Mouse (Mus musculus) small intestine, adult 2 months (tissue): ENCODE measurements around the gene Gprc5d. TPM values are rescaled to one million over a fixed set of nuclear protein-coding genes. Genes with fewer than 3 reads are reported as not detected.

Source experiments
- H3K27ac ChIP-seq: fragments of 200-500 bp; 2 replicates; pipeline ENCODE4 v1.5.1; 2012; ENCODE audit warnings: low read depth, low read length, control low read depth, inconsistent platforms; ENCODE audit not compliant: insufficient read depth
- H3K27me3 ChIP-seq: fragments of 200-500 bp; 2 replicates; pipeline ENCODE4 v1.6.1; 2012; ENCODE audit warnings: mild to moderate bottlenecking, moderate library complexity, low read length, inconsistent platforms; ENCODE audit not compliant: control insufficient read depth, insufficient read depth
- H3K36me3 ChIP-seq: fragments of 200-500 bp; 2 replicates; pipeline ENCODE4 v1.6.1; 2012; ENCODE audit warnings: mild to moderate bottlenecking, low read length, control low read depth, inconsistent platforms; ENCODE audit not compliant: control insufficient read depth, insufficient read depth
- H3K4me1 ChIP-seq: fragments of 200-500 bp; 2 replicates; pipeline ENCODE4 v1.6.1; 2012; ENCODE audit warnings: low read length, inconsistent platforms, mixed read lengths; ENCODE audit not compliant: control insufficient read depth, insufficient read depth, insufficient read length
- H3K4me3 ChIP-seq: fragments of 200-500 bp; 2 replicates; pipeline ENCODE4 v1.5.1; 2012; ENCODE audit warnings: low read depth, mild to moderate bottlenecking, control low read depth, inconsistent platforms, low read length, moderate library complexity
- CTCF ChIP-seq: fragments of 200-500 bp; IDR thresholded peaks from 2 replicates; pipeline ENCODE4 v1.5.1; 2012; ENCODE audit warnings: low read depth, mild to moderate bottlenecking, control low read depth, inconsistent platforms, low read length, moderate library complexity, mixed read lengths; ENCODE audit not compliant: insufficient replicate concordance, insufficient read length; ENCODE audit errors: extremely low read depth
- POLR2A ChIP-seq: fragments of 200-500 bp; IDR thresholded peaks from 2 replicates; pipeline ENCODE4 v1.6.1; 2012; ENCODE audit warnings: low read depth, mild to moderate bottlenecking, control low read depth, inconsistent platforms, low read length, moderate library complexity
- WGBS: fragments of 180-500 bp; shearing (Covaris S2); methylation state at CpG from one replicate; pipeline ENCODE4 v1.1.7; 2018; 5-methylcytosine and 5-hydroxymethylcytosine counted together
- polyA plus RNA-seq: library from polyadenylated mRNA; depleted of rRNA; stranded (reverse); fragments of >200 nt; gene quantifications from 2 replicates; pipeline ENCODE4 v1.2.3, GENCODE M21; 2012

The Gprc5d gene
- polyA plus RNA-seq, 1 experiment, result not detected

DNA sequence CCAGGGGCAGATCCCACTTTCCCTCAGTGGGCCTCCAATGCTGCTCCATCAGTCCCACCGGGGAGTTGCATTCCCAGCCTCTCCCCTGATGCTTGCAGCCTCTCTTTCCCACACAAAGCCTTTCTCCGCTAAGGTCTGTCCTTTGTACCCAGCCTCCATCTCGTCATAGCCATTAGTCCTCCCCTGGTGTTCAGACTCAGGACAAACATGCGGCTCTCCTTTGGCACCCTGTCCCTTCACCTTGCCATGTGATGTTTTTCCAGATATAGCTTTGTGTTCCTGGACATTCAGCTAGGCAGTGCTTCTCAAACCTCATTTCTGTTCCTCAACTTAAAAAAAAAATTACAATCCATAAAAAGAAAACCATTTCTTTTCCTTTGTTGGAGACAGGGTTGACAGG, 40.4 kb upstream of the Gprc5d start:
- no peak for TF ChIP-seq CTCF
- no peak for TF ChIP-seq POLR2A
- H3K4me3 ChIP-seq, result no peak overlapping the region

GRCm38 (mm10) chr6:135157496-135157895, 39.4 kb upstream of the Gprc5d start:
- TF ChIP-seq CTCF (no peak), POLR2A (no peak)
- no peaks in the 10 kb centered on the region for H3K27me3 ChIP-seq
- no peak overlapping the region for H3K27ac ChIP-seq
- H3K4me3 ChIP-seq, result no peak overlapping the region
- H3K36me3 ChIP-seq, result no peaks in the 10 kb centered on the region
- 78% methylated on average over 4 of the region's 4 CpGs for WGBS
- H3K4me1 ChIP-seq, result peaks cover 4% of the 10 kb centered on the region; the same call in 1 of the 2 replicates

More for the DNA sequence above, 40.4 kb upstream of the Gprc5d start:
- 76% methylated on average over 4 of the region's 4 CpGs for WGBS
- no peaks in the 10 kb centered on the region for H3K36me3 ChIP-seq
- H3K4me1 ChIP-seq, result peaks cover 4% of the 10 kb centered on the region; the same call in 1 of the 2 replicates
- H3K27ac ChIP-seq, result no peak overlapping the region
- H3K27me3 ChIP-seq, result no peaks in the 10 kb centered on the region

DNA sequence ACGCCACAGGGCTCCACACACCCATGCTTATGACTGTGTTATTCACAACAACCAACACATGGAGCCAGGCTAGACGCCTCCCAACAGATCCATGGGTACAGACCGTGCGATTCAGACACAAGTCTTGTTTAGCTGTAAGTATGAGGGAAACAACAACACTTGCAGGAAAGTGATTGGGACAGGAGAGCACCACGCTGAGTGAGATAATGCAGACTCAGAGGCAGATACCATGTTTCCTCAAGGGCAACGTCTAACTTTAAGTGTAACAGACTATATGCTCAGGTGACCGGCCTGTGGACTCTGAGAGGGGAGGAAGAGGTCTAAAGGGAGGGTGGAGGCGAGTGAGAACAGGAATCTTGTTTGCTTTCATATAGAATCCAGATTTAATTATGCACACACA, 38.5 kb upstream of the Gprc5d start:
- TF ChIP-seq POLR2A (no peak), CTCF (no peak)
- H3K27ac ChIP-seq, result no peak overlapping the region
- peaks cover 4% of the 10 kb centered on the region; the same call in 1 of the 2 replicates for H3K4me1 ChIP-seq
- 44% methylated on average over 8 of the region's 8 CpGs for WGBS
- no peaks in the 10 kb centered on the region for H3K27me3 ChIP-seq
- no peak overlapping the region for H3K4me3 ChIP-seq
- no peaks in the 10 kb centered on the region for H3K36me3 ChIP-seq

DNA sequence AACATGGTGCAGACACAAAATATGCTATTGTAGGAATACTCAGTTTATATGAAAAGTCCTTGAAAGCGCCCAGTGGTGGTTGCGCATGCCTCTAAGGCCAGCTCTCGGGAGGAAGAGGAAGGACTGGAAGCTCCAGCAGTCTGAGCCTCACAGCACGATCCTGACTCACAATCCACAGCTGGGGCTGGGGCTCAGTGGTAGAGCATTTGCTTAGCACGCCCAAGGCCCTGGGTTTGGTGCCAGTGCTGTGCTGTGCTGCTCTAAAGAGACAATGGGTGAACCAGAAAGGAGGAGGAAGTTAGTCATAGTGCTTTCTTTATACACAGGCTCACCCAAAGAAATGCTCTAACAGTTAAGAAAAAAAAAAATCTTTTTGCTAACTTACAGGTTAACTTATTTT, 35.6 kb upstream of the Gprc5d start:
- Histone ChIP-seq H3K4me1 (peaks cover 4% of the 10 kb centered on the region; the same call in 1 of the 2 replicates), H3K36me3 (no peaks in the 10 kb centered on the region), H3K4me3 (no peak overlapping the region), H3K27ac (no peak overlapping the region), H3K27me3 (no peaks in the 10 kb centered on the region)
- TF ChIP-seq CTCF, result no peak
- TF ChIP-seq POLR2A, result no peak
- WGBS, result 85% methylated on average over 5 of the region's 5 CpGs

DNA sequence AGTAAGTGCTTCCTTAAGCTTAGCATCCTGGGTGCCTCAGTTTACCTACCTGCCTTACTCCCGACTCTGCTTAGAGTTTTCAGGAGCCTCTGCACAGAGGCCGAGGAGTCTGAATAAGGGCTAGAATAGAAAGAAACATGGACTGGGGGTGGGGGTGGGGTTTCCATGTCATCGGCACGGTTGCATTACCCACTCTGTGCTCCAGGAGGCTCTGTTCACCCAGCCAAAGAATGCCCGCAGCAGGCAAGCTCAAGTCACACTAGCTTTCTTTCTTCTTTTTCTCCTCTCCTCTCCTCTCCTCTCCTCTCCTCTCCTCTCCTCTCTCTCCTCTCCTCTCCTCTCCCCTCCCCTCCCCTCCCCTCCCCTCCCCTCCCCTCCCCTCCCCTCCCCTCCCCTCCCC, 32.2 kb upstream of the Gprc5d start:
- 30% methylated on average over 5 of the region's 5 CpGs for WGBS
- TF ChIP-seq POLR2A, result no peak
- TF ChIP-seq CTCF, result peak; percentile 55; the same call in 1 of the 2 replicates
- no peak overlapping the region for H3K4me3 ChIP-seq
- no peaks in the 10 kb centered on the region for H3K4me1 ChIP-seq
- H3K27ac ChIP-seq, result no peak overlapping the region
- H3K27me3 ChIP-seq, result no peaks in the 10 kb centered on the region
- H3K36me3 ChIP-seq, result no peaks in the 10 kb centered on the region

- Histone ChIP-seq H3K27me3 (no peaks in the 10 kb centered on the region), H3K4me1 (no peaks in the 10 kb centered on the region), H3K4me3 (no peak overlapping the region), H3K27ac (no peak overlapping the region), H3K36me3 (no peaks in the 10 kb centered on the region)
- 90% methylated on average over 4 of the region's 4 CpGs for WGBS
- TF ChIP-seq CTCF, result no peak
- no peak for TF ChIP-seq POLR2A
These were observed 31.6 kb upstream of the Gprc5d start for GRCm38 (mm10) chr6:135149722-135150121.

- Histone ChIP-seq H3K36me3 (no peaks in the 10 kb centered on the region), H3K27me3 (no peaks in the 10 kb centered on the region), H3K4me1 (no peaks in the 10 kb centered on the region), H3K27ac (no peak overlapping the region), H3K4me3 (no peak overlapping the region)
- WGBS, result 81% methylated on average over 4 of the region's 4 CpGs
- TF ChIP-seq POLR2A (no peak), CTCF (no peak)
These were observed 31.1 kb upstream of the Gprc5d start for GRCm38 (mm10) chr6:135149175-135149574.

GRCm38 (mm10) chr6:135148506-135148905, 30.4 kb upstream of the Gprc5d start:
- H3K4me1 ChIP-seq, result no peaks in the 10 kb centered on the region
- TF ChIP-seq CTCF, result peak; percentile 69; the same call in 1 of the 2 replicates
- TF ChIP-seq POLR2A, result no peak
- no peaks in the 10 kb centered on the region for H3K36me3 ChIP-seq
- H3K4me3 ChIP-seq, result no peak overlapping the region
- no peaks in the 10 kb centered on the region for H3K27me3 ChIP-seq
- WGBS, result 40% methylated on average over 1 of the region's 1 CpGs
- no peak overlapping the region for H3K27ac ChIP-seq
